Mouse (Mus musculus) large intestine, adult 2 months (tissue): ENCODE data around the gene Slc35f5. TPM values are rescaled to one million over a fixed set of nuclear protein-coding genes. Genes with fewer than 3 reads are reported as not detected.
"Not testable (repeated sequence)": the region's sequence is repeated elsewhere in the genome, so short reads cannot be mapped to it uniquely, and the experiment has no call there.

Experiments
- DNase-seq: peaks from one replicate; pipeline ENCODE4 v3.0.0-alpha.2; 2012; ENCODE audit warnings: low read depth, low spot score
- WGBS: fragments of 180-500 bp; shearing (Covaris S2); methylation state at CpG from one replicate; pipeline ENCODE4 v1.1.7; 2018; 5-methylcytosine and 5-hydroxymethylcytosine counted together
- polyA plus RNA-seq: library from polyadenylated mRNA; depleted of rRNA; stranded (reverse); fragments of >200 nt; gene quantifications from 2 replicates; pipeline ENCODE4 v1.2.3, GENCODE M21; 2012; rRNA removed

The Slc35f5 gene
- polyA plus RNA-seq, result 47.2 and 55.5 TPM in 2 replicates

DNA sequence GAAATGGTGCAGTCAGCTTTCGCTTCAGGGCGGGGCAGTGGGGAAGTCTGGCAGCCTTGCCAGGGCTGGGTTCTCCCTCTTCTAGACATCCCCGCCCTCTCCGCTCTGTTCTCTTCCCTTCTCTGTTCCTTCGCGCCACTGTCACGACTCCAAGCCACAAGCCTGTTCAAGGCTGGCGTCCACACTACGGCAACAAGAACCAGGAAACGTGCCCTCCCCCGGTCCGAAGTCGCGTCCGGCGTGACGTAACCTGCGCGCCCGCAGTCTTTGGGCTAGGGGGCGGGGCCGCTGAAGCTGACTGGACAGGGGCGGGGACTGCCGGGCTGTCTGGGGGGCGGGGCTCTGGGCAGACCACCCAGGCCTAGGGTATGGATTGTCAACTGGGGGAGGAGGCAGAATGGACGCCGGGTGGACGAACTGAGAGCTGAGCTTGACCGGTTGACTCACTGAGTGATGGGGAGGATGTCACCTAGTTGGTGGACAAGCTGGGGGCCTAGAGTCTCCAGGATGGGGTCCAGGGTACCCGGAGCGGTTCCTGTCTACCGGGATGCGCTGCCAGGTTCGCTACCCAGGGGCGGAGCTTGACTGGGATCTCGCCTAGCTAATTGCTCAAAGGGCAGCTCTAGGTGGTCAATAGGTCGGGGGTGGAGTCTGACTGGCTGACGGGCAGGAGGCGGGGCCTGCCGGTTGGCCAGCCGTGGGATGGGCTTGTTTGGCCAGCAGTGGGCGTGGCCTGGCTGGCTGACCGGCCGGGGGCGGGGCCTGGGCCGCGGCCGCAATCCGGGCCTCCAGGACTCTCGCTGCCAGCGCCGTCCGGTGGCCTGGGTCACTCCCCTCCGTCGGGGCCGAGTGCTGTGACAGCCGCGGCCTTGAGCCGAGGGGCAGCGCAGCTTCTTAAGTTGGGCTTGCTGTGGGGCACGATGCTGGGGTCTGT, at the start of gene Slc35f5:
Gene Slc35f5, plus strand, starts transcription at position 337 of the 934 bp plus-strand sequence.
- peak; percentile 86 for DNase-seq
- WGBS, result 2% methylated on average over 61 of the region's 61 CpGs

DNA sequence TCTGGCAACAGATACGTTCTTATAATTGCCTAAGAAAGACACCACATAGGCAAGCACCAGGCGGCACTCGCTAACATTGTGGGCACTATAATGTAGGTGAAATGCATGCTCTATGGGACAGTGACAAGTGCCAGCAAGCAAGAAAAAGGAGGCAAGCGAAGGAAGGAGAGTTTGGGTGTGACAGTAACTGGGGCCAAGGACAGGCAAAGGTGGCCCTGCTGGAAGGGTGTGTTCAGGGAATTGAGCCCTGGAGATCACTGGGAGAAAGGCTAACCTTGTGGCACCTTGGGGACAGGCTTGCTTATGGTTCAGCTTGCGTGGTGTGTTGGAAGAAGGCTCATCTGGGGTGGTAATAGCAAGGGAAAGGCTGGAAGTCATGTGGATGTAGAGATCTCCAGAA, 45.7 kb upstream of the Slc35f5 start:
- no peak for DNase-seq
- WGBS, result 47% methylated on average over 5 of the region's 5 CpGs

DNA sequence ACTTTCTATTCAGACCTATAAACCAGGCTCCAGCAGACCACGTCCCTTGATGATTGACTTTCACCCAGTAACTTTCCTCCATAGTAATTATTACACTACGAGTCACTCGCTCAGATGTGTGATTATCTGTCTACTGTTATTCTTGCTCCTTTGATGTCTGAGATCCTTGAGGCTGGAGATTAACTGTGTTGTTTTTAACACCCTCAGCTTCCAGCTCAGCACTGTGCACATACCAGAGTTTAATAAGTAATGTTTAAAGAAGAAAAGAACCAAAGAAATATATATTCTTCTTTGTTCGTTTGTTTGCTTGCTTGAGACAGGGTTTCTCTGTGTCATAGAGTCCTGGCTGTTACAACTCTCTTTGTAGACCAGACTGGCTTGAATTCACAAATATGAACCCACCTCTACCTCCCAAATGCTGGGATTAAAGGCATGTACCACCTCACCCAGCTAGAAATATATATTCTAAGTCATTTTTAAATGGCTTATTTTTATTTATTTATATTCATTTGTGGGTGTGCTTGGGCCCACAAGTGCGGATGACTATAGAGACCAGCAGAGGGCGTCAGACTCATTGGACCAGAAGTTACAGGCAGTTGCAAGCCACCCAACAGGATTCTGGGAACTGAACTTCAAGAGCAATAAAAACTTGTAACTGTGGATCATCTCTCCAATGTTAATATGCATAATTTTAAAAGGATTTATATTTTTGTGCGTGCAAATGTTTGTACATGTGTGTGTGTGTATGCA, 43.3 kb upstream of the Slc35f5 start:
- 60% methylated on average over 7 of the region's 7 CpGs for WGBS

DNA sequence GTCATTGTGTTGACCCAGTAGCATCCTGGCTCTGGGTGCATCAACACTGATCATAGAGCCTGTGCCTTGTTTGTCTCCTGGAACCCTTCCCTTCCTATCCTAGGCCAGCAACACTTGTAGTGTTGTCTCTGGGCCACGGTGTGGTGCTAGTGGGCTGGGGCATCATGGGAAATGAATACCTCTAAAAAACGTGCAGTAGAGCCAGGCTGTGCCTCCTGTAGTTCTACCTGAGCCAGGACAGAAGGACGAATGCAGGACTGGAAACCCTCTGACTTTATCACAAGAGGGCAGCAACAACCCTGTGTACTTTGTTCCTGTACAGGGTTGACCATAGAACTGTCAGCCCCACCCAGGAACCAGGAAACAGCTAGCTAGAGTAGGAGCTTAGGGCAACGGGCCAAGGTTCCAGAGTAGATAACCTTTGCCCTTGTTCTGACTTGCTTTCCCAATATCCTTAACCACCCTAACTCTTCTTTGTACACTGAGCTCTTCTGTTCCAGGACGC, 41.2 kb upstream of the Slc35f5 start:
- 18% methylated on average over 5 of the region's 5 CpGs for WGBS
- peak; percentile 98 for DNase-seq

More for the DNA sequence above, 43.3 kb upstream of the Slc35f5 start:
- DNase-seq, result no peak

DNA sequence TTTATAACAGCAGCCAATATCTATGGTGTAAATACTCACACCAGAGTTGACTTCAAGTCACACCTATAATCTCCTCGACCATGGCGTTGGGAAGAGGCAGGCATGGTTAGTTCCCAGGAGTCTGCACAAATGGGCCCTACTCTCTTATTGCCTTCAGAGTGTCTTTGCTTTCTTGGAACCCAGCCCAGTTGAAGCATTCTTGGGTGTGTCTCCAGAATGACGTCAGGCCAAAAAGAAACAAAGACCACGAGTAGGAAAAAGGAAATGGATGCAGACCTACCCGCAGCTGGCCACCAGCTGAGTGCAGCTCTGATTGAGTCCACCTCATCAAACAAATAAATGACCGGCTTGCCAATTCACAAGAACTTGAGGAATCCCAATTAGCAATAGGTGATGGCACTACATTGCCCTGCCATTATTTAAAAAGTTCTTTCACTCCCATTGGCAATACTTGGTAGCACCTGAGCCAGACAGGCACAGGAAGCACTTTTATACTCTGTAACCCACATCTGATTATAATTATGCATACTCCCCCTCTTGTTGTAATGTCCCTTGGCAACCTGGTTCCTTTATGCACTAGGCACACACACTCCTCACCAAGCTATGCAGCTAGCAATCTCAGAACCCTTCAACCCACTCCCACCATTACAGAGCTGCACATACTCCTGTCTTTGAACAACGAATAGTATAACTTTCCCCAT, 34.3 kb upstream of the Slc35f5 start:
- DNase-seq, result peak; percentile 97
- 13% methylated on average over 7 of the region's 7 CpGs for WGBS

DNA sequence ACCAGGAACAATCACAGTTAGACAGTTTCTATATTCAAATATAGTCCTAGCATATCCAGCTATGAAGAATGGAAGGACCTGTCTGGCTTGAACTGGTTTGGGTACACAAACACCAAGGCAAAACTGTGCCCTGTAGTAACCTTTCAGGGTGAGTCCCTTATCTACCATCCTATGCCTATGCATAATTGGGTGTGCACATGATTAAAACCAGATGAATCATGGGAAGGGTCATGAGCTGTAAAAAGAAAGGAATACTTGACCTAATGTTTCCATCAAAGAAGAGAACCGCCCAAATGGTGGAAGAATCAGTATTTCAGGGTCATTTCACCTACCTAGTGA, 33.8 kb upstream of the Slc35f5 start:
- 63% methylated on average over 1 of the region's 1 CpGs for WGBS
- DNase-seq, result no peak

DNA sequence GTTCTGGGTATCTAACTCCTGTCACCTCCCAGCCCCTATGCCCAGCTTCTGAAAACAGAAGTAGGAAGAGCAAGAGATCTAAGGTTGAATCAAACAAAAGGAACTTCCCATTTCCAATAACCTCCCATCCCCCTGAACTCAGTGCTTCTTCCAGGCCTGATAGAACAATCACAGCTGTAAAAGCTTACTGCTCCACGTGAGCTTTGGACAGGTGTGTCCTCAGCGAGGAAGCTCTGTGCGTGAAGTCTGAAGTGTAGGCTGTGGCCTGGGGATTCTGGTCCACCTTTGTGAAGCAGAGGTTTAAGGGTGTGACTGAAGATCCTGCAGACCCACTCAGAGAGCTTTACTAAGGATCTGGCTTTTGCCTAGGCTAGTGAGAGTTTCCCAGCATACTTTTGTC, 33.0 kb upstream of the Slc35f5 start:
- WGBS, result 23% methylated on average over 3 of the region's 3 CpGs
- DNase-seq, result peak; percentile 79

DNA sequence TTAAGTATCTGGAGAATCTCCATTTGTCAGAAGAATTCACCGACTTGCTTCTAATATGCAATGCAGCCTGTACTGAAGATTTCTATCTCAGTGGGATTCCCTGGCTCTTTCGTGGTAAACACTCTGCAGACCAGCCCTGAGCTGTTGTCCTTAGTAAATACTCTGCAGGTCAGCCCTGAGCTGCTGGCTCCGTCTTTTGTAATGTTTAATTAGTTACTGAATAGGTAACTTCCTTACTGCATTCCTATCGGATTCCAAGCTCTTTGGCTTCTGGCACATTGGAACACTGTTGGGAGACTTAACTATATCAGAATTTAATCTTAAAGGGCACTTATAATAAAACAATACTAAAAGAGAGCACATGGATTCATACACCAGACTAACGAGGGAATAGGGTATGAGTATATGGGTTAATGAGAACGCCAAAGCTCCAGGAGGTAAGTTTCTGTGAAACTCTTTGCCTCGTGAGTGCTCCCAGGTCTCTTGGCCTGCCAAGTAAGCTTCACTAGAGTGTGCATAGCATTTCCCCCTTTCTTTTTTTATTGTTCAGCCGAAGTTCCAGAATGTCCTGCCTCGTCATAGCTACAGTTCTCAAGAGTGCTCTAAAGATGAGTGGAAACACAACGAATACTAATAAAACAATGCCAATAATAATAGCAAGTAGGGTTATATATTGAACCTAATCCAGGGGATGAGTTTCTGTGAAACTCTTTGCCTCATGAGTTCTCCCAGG, 27.0 kb upstream of the Slc35f5 start:
- DNase-seq, result not testable (repeated sequence)
- WGBS, result 37% methylated on average over 10 of the region's 10 CpGs

DNA sequence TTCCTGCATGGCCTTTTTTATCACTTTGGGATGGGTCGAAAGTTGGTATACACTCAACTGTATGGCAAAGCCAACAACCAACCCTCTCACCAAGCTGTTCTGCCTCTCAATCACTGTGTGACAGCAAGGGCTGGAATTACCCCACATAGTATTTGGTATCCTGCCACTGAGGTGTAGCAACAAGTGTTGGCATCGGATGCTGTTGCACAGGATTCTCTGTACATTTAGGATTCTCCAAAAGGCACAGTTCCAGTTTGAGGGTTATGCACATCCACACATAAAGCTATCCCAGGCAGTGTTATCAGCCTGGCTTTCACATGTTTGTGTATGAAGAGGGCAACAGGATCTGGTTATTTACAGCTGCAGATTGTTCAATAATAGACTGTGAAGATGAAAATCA, 23.3 kb upstream of the Slc35f5 start:
- no peak for DNase-seq
- 68% methylated on average over 2 of the region's 2 CpGs for WGBS

DNA sequence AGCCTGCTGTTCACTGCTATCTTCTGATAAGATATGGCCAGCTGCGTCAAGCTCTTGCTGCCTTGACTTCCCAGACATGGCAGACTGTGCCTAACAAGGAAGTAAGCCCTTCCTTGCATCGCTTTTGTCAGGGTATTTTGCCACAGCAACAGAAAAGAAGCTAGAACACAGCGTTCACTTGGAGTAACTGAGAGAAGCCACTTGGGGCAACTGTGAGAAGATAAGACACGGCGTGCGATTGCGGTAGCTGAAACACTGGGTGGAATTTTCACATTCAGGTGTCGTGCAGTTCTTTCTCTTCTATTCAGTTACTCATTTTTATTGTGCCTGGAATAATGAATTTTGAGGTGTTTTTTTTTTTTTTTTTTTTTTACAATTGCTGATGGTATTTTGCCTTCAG, 22.6 kb upstream of the Slc35f5 start:
- no peak for DNase-seq
- 88% methylated on average over 8 of the region's 8 CpGs for WGBS

DNA sequence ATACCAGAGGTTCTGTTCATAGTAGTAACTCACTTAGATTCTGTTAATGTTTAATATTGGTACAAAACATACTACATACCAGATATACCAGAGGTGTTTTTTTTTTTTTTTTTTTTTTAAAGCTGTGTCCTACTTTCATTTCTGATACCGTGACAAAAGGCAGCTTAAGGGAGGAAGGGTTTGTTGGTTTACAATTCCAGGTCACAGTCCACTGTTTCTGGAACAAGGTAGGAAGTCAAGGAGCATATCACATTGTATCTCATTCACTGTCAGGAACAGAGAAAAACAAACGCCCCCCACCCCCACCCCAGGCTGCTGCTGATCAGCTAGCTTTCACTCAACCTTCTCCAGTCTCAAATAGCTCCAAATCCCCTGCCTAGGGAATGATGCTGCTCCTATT, 21.1 kb upstream of the Slc35f5 start:
- DNase-seq, result no peak
- whole genome bisulfite sequencing, result 31% methylated on average over 2 of the region's 2 CpGs

DNA sequence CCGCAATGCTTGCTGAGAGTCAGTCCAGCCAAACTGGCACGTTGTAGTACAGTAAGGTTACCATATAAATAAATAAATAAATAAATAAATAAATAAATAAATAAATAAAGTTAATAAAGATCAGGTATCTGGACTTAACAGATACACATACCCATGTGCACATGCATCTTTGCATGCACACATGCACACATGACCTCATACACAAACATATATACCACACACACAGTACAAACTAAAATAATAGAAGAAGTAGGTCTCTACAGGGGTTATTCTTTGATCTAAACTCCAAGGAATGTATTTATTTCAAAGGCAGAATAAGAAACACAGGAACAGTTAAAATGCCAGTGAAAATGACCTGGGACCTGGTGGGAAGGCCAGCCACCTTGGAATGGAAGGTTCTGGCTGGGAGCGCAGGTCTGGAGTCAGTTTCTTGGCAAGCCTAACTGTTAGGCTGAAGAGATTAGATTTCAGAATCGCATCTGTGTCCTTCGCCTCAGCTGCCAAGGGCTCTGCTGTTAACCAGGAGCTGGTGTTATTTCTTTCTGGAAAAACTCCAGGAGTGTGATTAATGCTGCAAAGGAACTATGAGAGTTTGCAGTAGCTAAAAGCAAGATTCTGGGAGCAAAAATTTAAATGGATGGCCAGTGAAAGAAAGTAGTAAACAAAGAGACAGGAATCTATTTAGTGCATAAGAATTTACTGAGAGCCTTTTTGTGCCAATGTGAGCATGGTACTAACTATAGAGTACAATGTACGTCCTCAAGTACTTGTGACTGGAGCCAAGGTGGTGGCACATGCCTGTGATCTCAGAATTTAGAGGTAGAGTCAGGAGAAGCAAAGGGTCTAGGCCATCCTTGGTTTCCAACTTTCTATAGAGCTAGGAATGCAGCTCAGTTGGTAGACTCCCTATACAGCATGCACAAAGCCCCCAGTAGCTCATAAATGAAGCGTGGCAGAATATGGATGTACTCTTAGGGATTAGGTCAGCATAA, 18.1 kb upstream of the Slc35f5 start:
- WGBS, result 58% methylated on average over 7 of the region's 7 CpGs

DNA sequence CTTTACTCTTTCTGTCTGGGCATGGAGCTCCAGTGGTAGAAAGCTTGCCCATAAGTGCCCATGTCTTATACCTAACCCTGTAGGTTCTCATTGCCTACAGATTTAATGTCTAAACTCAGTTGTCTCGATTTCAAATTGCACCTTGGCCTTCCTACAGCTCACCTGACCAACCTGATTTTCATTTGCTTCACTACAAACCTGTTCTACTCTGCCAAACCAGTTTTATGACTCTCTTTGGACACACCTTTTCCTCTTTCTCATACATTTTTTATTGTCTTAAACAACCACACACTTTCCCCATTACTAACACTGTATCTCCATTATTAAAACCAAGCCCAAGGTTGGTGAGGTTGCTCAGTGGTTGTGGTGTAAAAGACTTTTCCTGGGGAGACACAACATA, 10.5 kb upstream of the Slc35f5 start:
- DNase-seq, result peak; percentile 97
- 23% methylated on average over 1 of the region's 1 CpGs for WGBS

More for the DNA sequence above, 18.1 kb upstream of the Slc35f5 start:
- no peak for DNase-seq

DNA sequence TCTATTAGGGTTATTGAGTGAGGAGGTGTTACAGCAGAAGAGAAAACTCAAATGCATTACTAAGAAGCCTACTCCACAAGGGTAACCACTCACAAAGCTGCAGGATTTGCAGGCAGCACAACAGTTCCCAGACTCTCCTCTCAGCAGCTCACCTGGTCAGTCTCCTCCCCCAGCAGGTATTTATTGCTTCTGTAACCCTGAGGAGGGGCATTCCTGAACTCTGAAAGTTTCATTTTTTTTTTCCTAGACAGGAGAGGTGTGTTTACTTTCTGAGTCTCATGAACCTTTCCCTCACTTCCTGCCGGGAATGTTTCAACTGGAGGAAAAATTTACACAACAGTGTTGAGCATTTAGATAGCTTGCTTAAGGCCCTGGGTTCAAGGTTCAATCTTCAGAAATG, 10.0 kb upstream of the Slc35f5 start:
- 17% methylated on average over 1 of the region's 1 CpGs for WGBS
- peak; percentile 84 for DNase-seq

DNA sequence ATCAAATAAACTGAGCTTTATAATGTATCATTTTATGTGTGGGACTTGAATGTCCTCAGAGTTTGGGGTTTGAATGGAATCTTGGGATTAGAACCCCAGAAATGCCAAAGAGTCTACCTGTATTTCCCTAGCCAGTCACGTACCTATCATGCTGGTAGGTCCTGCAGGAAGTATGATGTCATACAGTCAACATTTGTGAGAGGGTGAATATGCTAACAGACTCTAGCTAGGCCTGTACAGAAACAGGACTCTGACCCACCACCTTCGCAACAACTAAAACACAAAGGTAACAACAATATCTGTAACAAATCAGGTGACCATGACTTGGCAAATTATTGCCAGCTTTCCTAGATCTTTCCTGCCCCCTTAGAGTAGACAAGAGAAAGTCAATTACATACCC, 8.8 kb upstream of the Slc35f5 start:
- 34% methylated on average over 2 of the region's 2 CpGs for WGBS
- no peak for DNase-seq

DNA sequence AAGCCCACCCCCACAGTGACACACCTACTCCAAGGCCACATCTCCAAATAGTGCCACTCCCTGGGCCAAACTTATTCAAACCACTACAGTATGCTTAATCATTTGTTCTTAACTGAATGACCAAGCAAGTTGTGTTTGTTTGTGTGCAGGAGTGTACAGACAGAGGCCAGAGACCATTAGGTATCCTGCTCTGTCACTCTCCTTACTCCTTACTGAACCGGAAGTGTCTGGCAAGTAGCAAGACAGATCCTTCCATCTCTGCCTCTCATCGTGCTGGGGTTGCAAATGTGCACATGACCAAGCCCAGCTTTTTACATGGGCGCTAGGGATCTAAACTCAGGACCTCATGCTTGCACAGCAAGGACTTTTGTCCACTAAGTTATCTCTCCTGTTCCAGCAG, 1.1 kb upstream of the Slc35f5 start:
- WGBS, result 25% methylated on average over 3 of the region's 3 CpGs
- DNase-seq, result no peak

DNA sequence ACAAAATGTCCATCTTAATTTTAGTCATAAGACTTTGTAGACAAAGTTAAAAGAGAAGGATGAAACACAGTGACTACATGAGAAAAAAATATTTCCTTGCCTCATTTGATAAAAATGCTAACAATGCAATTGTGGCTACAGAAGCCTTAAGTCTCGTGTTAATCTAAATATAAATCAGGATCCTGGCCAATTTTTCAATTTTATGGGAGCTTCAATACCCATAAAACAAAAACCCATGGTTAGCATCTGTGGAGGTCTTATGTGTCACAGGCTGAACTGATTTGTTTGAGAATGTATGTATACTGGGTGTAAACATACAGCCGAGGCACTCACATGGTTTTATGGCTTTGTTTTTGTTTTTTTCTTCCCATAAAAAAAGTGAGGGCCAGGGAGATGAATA, 674 bp upstream of the Slc35f5 start:
- 2% methylated on average over 2 of the region's 2 CpGs for WGBS
- DNase-seq, result no peak

DNA sequence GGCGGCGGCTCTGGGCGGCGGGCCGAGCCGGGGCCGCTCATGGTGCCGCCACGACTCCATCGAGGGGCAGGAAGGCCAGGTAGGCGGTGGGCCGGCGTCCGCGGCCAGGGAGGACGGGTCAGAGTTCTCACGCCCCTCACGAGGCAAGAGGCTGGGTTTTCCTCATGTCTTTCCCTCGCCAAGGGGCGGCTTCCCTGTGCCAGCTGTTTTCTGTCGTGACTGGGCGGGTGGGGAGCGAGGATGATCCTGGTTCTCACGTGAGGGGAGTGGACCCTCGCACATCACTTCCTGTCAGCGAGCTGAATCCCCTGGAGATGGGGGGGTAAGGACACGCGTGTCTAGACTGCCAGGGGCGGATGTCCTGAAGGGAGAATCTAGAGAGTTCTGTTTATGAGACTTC, 811 bp downstream of the Slc35f5 start:
- WGBS, result under 1% methylated on average over 29 of the region's 29 CpGs

More for the DNA sequence above, 811 bp downstream of the Slc35f5 start:
- DNase-seq, result no peak
